Mouse (Mus musculus) kidney, postnatal 0 days (tissue): Measurements from ENCODE around the gene Cadm2. TPM values are rescaled to one million over a fixed set of nuclear protein-coding genes. Genes with fewer than 3 reads are reported as not detected.

Source experiments
- ATAC-seq: fragments of 200-750 bp; cut with Nextera tagmentation; replicated peaks from 2 replicates; pipeline ENCODE4 v1.8.0; 2017; ENCODE audit warnings: low read depth, moderate number of reproducible peaks, moderate TSS enrichment, moderate library complexity; ENCODE audit not compliant: low FRiP score
- DNase-seq: peaks from one replicate; pipeline ENCODE4 v3.0.0-alpha.2; 2016; ENCODE audit warnings: low spot score
- H3K27ac ChIP-seq: fragments of 300-500 bp; sonication (generic); 2 replicates; pipeline ENCODE4 v1.5.1; 2014; ENCODE audit warnings: mild to moderate bottlenecking
- H3K27me3 ChIP-seq: fragments of 300-500 bp; sonication (generic); 2 replicates; pipeline ENCODE4 v1.6.1; 2014; ENCODE audit warnings: low read length, mixed read lengths; ENCODE audit not compliant: insufficient read depth
- H3K36me3 ChIP-seq: fragments of 300-500 bp; sonication (generic); 2 replicates; pipeline ENCODE4 v1.6.1; 2014; ENCODE audit warnings: low read length, mixed read lengths; ENCODE audit not compliant: insufficient read depth
- H3K4me1 ChIP-seq: fragments of 300-500 bp; sonication (generic); replicated peaks from 2 replicates; pipeline ENCODE4 v1.6.1; 2014; ENCODE audit warnings: antibody characterized with exemption, low read length, mixed read lengths; ENCODE audit not compliant: insufficient read depth
- H3K4me2 ChIP-seq: fragments of 300-500 bp; sonication (generic); 2 replicates; pipeline ENCODE4 v1.6.1; 2014; ENCODE audit warnings: mild to moderate bottlenecking, low read length, moderate library complexity, mixed read lengths
- H3K4me3 ChIP-seq: fragments of 300-500 bp; sonication (generic); replicated peaks from 2 replicates; pipeline ENCODE4 v1.5.1; 2014; ENCODE audit warnings: low read depth, low read length
- H3K9ac ChIP-seq: fragments of 300-500 bp; sonication (generic); 2 replicates; pipeline ENCODE4 v1.6.1; 2014; ENCODE audit warnings: low read depth, low read length
- H3K9me3 ChIP-seq: fragments of 300-500 bp; sonication (generic); replicated peaks from 2 replicates; pipeline ENCODE4 v1.6.1; 2016; ENCODE audit warnings: low read length, inconsistent platforms, mixed read lengths
- CTCF ChIP-seq: IDR thresholded peaks from 2 replicates; pipeline ENCODE4 v1.5.1; 2016; ENCODE audit warnings: antibody characterized with exemption, low read depth, mild to moderate bottlenecking, moderate library complexity
- WGBS: fragments of 180-500 bp; shearing (Covaris S2); extraction: QIAGEN DNeasy Blood & Tissue Kit; methylation state at CpG from one replicate; pipeline ENCODE4 v1.1.7; 2014; 5-methylcytosine and 5-hydroxymethylcytosine counted together
- polyA plus RNA-seq: library from polyadenylated mRNA; unstranded; fragments of >200 nt; fragmentation: Nextera tagmentation; extraction: Ambion mirVana; gene quantifications from 2 replicates; pipeline ENCODE4 v1.2.1, GENCODE M21; 2015

Cadm2 gene
- polyA plus RNA-seq, 1 experiment from 2014 or later = 0.11 TPM

DNA sequence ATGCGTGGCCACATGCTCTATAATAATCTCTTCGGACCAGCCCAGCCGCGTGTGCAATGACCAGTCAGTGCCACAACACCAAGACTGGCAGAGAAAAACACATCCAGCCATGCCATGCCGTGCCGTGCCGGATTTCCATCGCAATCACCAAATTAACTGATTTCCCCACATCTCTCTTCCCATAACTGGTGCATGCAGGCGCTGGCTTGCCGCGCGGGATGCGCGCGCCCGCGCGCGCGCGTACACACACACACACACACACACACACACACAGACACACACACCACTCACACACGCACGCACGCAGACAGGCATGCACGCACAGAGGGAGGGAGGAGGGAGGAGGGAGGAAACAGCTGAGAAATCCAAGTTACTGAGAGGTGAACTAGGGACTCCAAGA, 2.9 kb downstream of the Cadm2 start:
- Histone ChIP-seq H3K27me3 (peaks cover 36% of the 10 kb centered on the region), H3K36me3 (no peaks in the 10 kb centered on the region), H3K27ac (no peak overlapping the region), H3K4me2 (peak overlapping the region; percentile 43), H3K4me3 (peak overlapping the region; percentile 26; the same call in 1 of the 2 replicates), H3K9ac (no peak overlapping the region), H3K4me1 (peaks cover 6% of the 10 kb centered on the region; the same call in 1 of the 2 replicates), H3K9me3 (no peaks in the 10 kb centered on the region)
- DNase-seq = no peak
- no peak for ATAC-seq
- WGBS = under 1% methylated on average over 18 of the region's 25 CpGs
- no peak for TF ChIP-seq CTCF

DNA sequence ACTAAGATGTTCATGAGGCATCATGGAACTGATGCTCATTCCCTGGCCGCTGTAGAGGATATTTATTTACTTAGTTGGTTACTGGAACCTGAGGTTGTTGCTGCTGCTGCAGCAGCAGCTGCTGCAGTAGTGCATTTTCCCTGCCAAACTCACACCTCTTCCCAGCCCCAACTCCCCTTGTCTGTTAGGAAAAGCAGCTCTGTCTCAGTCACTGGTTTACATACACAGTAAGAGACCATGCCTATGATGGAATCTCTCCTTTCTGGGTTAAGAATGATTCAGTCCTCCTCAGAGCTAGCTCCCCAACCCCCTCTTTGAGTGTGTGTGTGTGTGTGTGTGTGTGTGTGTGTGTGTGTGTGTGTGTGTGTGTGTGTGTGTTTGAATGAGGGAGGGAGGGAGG, 3.5 kb downstream of the Cadm2 start:
- Histone ChIP-seq H3K9ac (no peak overlapping the region), H3K4me1 (peaks cover 6% of the 10 kb centered on the region; the same call in 1 of the 2 replicates), H3K9me3 (no peaks in the 10 kb centered on the region), H3K27me3 (peaks cover 35% of the 10 kb centered on the region), H3K27ac (no peak overlapping the region), H3K4me3 (no peak overlapping the region), H3K4me2 (no peak overlapping the region), H3K36me3 (no peaks in the 10 kb centered on the region)
- DNase-seq = no peak
- WGBS = 28% methylated on average over 1 of the region's 1 CpGs
- no peak for ATAC-seq
- no peak for TF ChIP-seq CTCF

GRCm38 (mm10) chr16:67613876-67614275, 6.8 kb downstream of the Cadm2 start:
- Histone ChIP-seq H3K9me3 (no peaks in the 10 kb centered on the region), H3K9ac (no peak overlapping the region), H3K4me3 (no peak overlapping the region), H3K27ac (no peak overlapping the region), H3K27me3 (peaks cover 16% of the 10 kb centered on the region), H3K4me1 (no peaks in the 10 kb centered on the region), H3K36me3 (no peaks in the 10 kb centered on the region), H3K4me2 (no peak overlapping the region)
- TF ChIP-seq CTCF = peak; percentile 46; the same call in 1 of the 2 replicates
- ATAC-seq (no peak), DNase-seq (peak; percentile 52)
- 29% methylated on average over 2 of the region's 2 CpGs for WGBS

DNA sequence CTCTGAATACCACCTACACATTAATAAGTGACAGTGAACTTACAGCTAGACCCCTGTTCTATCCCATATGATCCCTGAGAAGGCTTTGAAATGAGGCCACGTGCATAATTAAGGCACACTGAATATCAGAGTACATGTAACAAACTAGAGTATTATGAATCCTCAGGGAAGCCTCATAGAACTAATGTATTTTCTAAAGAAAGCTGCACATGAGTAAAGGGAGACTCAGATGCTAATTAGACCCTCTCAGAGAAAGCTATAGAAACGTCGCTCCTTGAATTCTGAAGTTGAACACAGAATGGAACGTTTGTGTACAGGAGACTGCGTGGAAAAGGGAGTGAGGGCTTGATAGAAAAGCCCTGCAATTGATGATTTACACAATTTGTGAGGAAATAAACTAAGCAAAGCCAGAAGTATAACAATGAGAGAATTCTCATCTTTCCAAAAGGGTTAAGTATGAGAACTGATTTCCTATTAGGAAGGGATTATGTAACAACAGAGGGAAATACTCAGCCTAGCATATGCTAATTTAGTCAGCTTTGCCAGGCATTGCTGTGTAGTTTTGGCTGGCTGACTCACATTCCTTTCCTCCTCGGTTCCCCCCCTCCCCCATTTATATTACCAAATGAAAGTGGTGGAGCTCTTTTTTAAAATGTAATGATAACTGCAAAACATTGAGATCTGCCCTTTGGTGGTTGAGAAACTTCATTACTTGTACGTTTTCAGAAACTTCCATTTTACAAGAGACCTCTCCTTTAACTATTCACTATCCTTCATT, 9.6 kb downstream of the Cadm2 start:
- 35% methylated on average over 7 of the region's 7 CpGs for WGBS
- Histone ChIP-seq H3K9me3 (no peaks in the 10 kb centered on the region), H3K27ac (no peak overlapping the region), H3K9ac (no peak overlapping the region), H3K4me2 (no peak overlapping the region), H3K27me3 (0 out of 2 replicates have a peak, but pooled peaks cover 2% of the 10 kb centered on the region), H3K4me1 (no peaks in the 10 kb centered on the region), H3K36me3 (no peaks in the 10 kb centered on the region), H3K4me3 (no peak overlapping the region)
- no peak for TF ChIP-seq CTCF
- DNase-seq = peak; percentile 1
- ATAC-seq = no peak

GRCm38 (mm10) chr16:67609116-67609515, 11.6 kb downstream of the Cadm2 start:
- Histone ChIP-seq H3K27me3 (no peaks in the 10 kb centered on the region), H3K4me2 (no peak overlapping the region), H3K9me3 (no peaks in the 10 kb centered on the region), H3K27ac (no peak overlapping the region), H3K36me3 (no peaks in the 10 kb centered on the region), H3K9ac (no peak overlapping the region), H3K4me1 (no peaks in the 10 kb centered on the region), H3K4me3 (no peak overlapping the region)
- no peak for TF ChIP-seq CTCF
- no peak for DNase-seq
- no peak for ATAC-seq
- WGBS = 74% methylated on average over 4 of the region's 4 CpGs

GRCm38 (mm10) chr16:67608499-67608898, 12.2 kb downstream of the Cadm2 start:
- Histone ChIP-seq H3K4me1 (no peaks in the 10 kb centered on the region), H3K27ac (no peak overlapping the region), H3K4me2 (no peak overlapping the region), H3K9ac (no peak overlapping the region), H3K27me3 (no peaks in the 10 kb centered on the region), H3K36me3 (no peaks in the 10 kb centered on the region), H3K9me3 (no peaks in the 10 kb centered on the region), H3K4me3 (no peak overlapping the region)
- WGBS = 75% methylated on average over 3 of the region's 3 CpGs
- no peak for TF ChIP-seq CTCF
- DNase-seq (no peak), ATAC-seq (no peak)
